Comparison of ENCODE assay signal across 24 mouse cellular contexts in genomic region chr16:57555667-57556066, GRCm38 (mm10). TPM values are rescaled to one million over a fixed set of nuclear protein-coding genes. Genes with fewer than 3 reads are reported as not detected.
DNase-seq lines count a peak whose midpoint lies in the region; ATAC-seq and TF ChIP-seq lines count a peak whose summit lies in the region.
"Had no signal": no experiment of that assay in that cellular context is flagged by ENCODE, and none has a peak within 500 bp of the region (broad histone marks: within the 10 kb centered on the region; RNA-seq: fewer than 3 reads in every experiment).

No protein-coding gene starts in this region.

- peaks cover 24% of the 10 kb centered on the region for H3K4me1 ChIP-seq in heart, adult 2 months (ENCODE audit: control insufficient read depth, insufficient read depth, low read length)
- H3K4me1 ChIP-seq in kidney, embryonic 14.5 days (ENCODE audit: control insufficient read depth, insufficient read depth, low read length) = peaks cover 2% of the 10 kb centered on the region; the same call in 1 of the 2 replicates
- H3K4me1 ChIP-seq in embryonic fibroblast, embryonic 13.5 days (ENCODE audit: control insufficient read depth, insufficient read depth, low read length) = peaks cover 37% of the 10 kb centered on the region
- H3K4me1 ChIP-seq in lung, postnatal 0 days (ENCODE audit: insufficient read depth, low read depth, low read length) = peaks cover 7% of the 10 kb centered on the region; the same call in 1 of the 2 replicates
- H3K4me1 ChIP-seq: hindbrain, embryonic 10.5 days; liver, embryonic 13.5 days; midbrain, embryonic 13.5 days had no signal

- no peaks in the 10 kb centered on the region for H3K9me3 ChIP-seq in kidney, embryonic 14.5 days (ENCODE audit: control insufficient read depth, low read length)
- no peaks in the 10 kb centered on the region for H3K9me3 ChIP-seq in lung, postnatal 0 days (ENCODE audit: low read length)
- H3K9me3 ChIP-seq: embryonic facial prominence, embryonic 10.5 days; forebrain, embryonic 10.5 days; heart, embryonic 12.5 days; hindbrain, embryonic 10.5 days; limb, embryonic 12.5 days; liver, embryonic 13.5 days; megakaryocyte, embryonic 14.5 days; midbrain, embryonic 13.5 days had no signal

- H3K4me3 ChIP-seq in heart, adult 2 months = no peak overlapping the region; the same call in 1 of the 2 replicates
- H3K4me3 ChIP-seq in kidney, embryonic 14.5 days (ENCODE audit: low read length) = no peak overlapping the region
- H3K4me3 ChIP-seq in embryonic fibroblast, embryonic 13.5 days (ENCODE audit: insufficient read depth, low read length) = no peak overlapping the region
- no peak overlapping the region for H3K4me3 ChIP-seq in myocyte
- H3K4me3 ChIP-seq in lung, postnatal 0 days (ENCODE audit: low read depth, low read length) = no peak overlapping the region
- H3K4me3 ChIP-seq: embryonic facial prominence, embryonic 10.5 days; forebrain, embryonic 10.5 days; heart, embryonic 12.5 days; hindbrain, embryonic 10.5 days; limb, embryonic 12.5 days; liver, embryonic 13.5 days; megakaryocyte, embryonic 14.5 days; midbrain, embryonic 13.5 days had no signal

- WGBS in heart, adult 2 months = 39% methylated on average over 4 of the region's 4 CpGs
- WGBS in kidney, embryonic 14.5 days = 45% methylated on average over 4 of the region's 4 CpGs
- 60% methylated on average over 4 of the region's 4 CpGs for WGBS in lung, postnatal 0 days

- no peaks in the 10 kb centered on the region for H3K27me3 ChIP-seq in heart, adult 2 months (ENCODE audit: control insufficient read depth, insufficient read depth, low read length)
- H3K27me3 ChIP-seq in kidney, embryonic 14.5 days (ENCODE audit: control insufficient read depth, insufficient read depth, low read length) = no peaks in the 10 kb centered on the region
- H3K27me3 ChIP-seq in myocyte (ENCODE audit: control insufficient read depth, insufficient read depth, insufficient read length) = no peaks in the 10 kb centered on the region
- H3K27me3 ChIP-seq in lung, postnatal 0 days (replicated peaks; ENCODE audit: insufficient read depth, low read length) = no peaks in the 10 kb centered on the region
- H3K27me3 ChIP-seq: heart, embryonic 12.5 days; limb, embryonic 12.5 days; megakaryocyte, embryonic 14.5 days; midbrain, embryonic 13.5 days had no signal

- peaks cover 66% of the 10 kb centered on the region for H3K36me3 ChIP-seq in heart, adult 2 months (ENCODE audit: control insufficient read depth, insufficient read depth, low read length)
- no peaks in the 10 kb centered on the region; the same call in 1 of the 2 replicates for H3K36me3 ChIP-seq in kidney, embryonic 14.5 days (ENCODE audit: control insufficient read depth, insufficient read depth, low read length)
- H3K36me3 ChIP-seq in myocyte (ENCODE audit: control insufficient read depth, insufficient read depth) = peaks cover 24% of the 10 kb centered on the region
- no peaks in the 10 kb centered on the region for H3K36me3 ChIP-seq in lung, postnatal 0 days (ENCODE audit: insufficient read depth, low read length)
- H3K36me3 ChIP-seq: forebrain, embryonic 10.5 days; hindbrain, embryonic 10.5 days; liver, embryonic 13.5 days; midbrain, embryonic 13.5 days had no signal

- no peak overlapping the region for H3K4me2 ChIP-seq in kidney, embryonic 14.5 days (replicated peaks; ENCODE audit: low read depth, low read length)
- H3K4me2 ChIP-seq in myocyte (ENCODE audit: low read depth) = peak overlapping the region; percentile 14
- no peak overlapping the region for H3K4me2 ChIP-seq in lung, postnatal 0 days (replicated peaks; ENCODE audit: low read depth, low read length)
- H3K4me2 ChIP-seq: heart, embryonic 12.5 days; limb, embryonic 12.5 days; liver, embryonic 13.5 days; lung, embryonic 14.5 days; midbrain, embryonic 13.5 days had no signal

- intact Hi-C loops in heart, adult 2 months (cut with DNase I) = no loop called here
- intact Hi-C loops in heart, postnatal 14 days (cut with DNase I) = no loop called here

- H3K79me2 ChIP-seq in heart, adult 2 months (replicated peaks; ENCODE audit: control insufficient read depth, insufficient read depth, low read length) = peaks cover 2% of the 10 kb centered on the region
- H3K79me2 ChIP-seq in myocyte (ENCODE audit: control insufficient read depth, insufficient read depth) = peaks cover 99% of the 10 kb centered on the region

- no peak for TF ChIP-seq POLR2A in heart, adult 2 months (IDR thresholded peaks at IDR 0.05; ENCODE audit: insufficient read depth, low read depth, low read length)
- no peak for TF ChIP-seq POLR2A in embryonic fibroblast, embryonic 13.5 days (IDR thresholded peaks at IDR 0.05; ENCODE audit: low read depth, low read length)
- TF ChIP-seq POLR2A in myocyte (IDR thresholded peaks at IDR 0.05; ENCODE audit: insufficient read length, low read depth) = no peak

- no peak overlapping the region for H3K9ac ChIP-seq in heart, adult 2 months (ENCODE audit: low read depth, low read length)
- H3K9ac ChIP-seq in kidney, embryonic 14.5 days (ENCODE audit: low read depth, low read length) = no peak overlapping the region
- H3K9ac ChIP-seq in lung, postnatal 0 days (replicated peaks; ENCODE audit: low read depth) = no peak overlapping the region
- H3K9ac ChIP-seq: forebrain, postnatal 0 days; heart, embryonic 12.5 days; limb, embryonic 12.5 days; liver, embryonic 13.5 days; lung, embryonic 14.5 days; midbrain, embryonic 13.5 days had no signal

- no peak for ATAC-seq in kidney, embryonic 14.5 days (ENCODE audit: low FRiP score, low TSS enrichment)
- no peak for ATAC-seq in lung, postnatal 0 days
- ATAC-seq: forebrain, postnatal 0 days; hindbrain, postnatal 0 days; intestine, postnatal 0 days; midbrain, embryonic 13.5 days had no signal

- no peak overlapping the region for H3ac ChIP-seq in myocyte (ENCODE audit: control insufficient read depth, insufficient read length)

- TF ChIP-seq EP300 in heart, adult 2 months (IDR thresholded peaks at IDR 0.05; ENCODE audit: insufficient read depth, low read depth, low read length) = 0 out of 2 replicates have a peak, but pooled peaks have one; percentile 25
- no peak for TF ChIP-seq EP300 in lung, postnatal 0 days (IDR thresholded peaks at IDR 0.05)

- no peak for DNase-seq in heart, adult 2 months
- DNase-seq in heart, postnatal 14 days = no peak
- peak; percentile 37 to 50 for DNase-seq in kidney, adult 8-10 months
- DNase-seq in lung, postnatal 0 days (ENCODE audit: low spot score) = no peak
- DNase-seq: adrenal gland, postnatal 25 days; cerebellum, adult 9-10 months; forebrain, postnatal 0 days; liver, embryonic 13.5 days; lung, embryonic 14.5 days; lung, postnatal 36 days; right cerebral cortex, postnatal 14 days; thymus, postnatal 14 days had no signal

- peak overlapping the region; percentile 40 for H3K27ac ChIP-seq in heart, adult 2 months
- no peak overlapping the region for H3K27ac ChIP-seq in kidney, embryonic 14.5 days (ENCODE audit: low read depth, low read length)
- peak overlapping the region; percentile 86; the same call in 1 of the 2 replicates for H3K27ac ChIP-seq in embryonic fibroblast, embryonic 13.5 days (ENCODE audit: insufficient read depth, low read length)
- H3K27ac ChIP-seq in lung, postnatal 0 days (ENCODE audit: low read length) = no peak overlapping the region
- H3K27ac ChIP-seq: embryonic facial prominence, embryonic 10.5 days; forebrain, embryonic 10.5 days; hindbrain, embryonic 10.5 days; hindbrain, postnatal 0 days; limb, embryonic 12.5 days; liver, embryonic 13.5 days; midbrain, embryonic 13.5 days had no signal

- TF ChIP-seq CTCF in heart, adult 2 months (IDR thresholded peaks at IDR 0.05) = no peak
- no peak for TF ChIP-seq CTCF in embryonic fibroblast, embryonic 13.5 days (IDR thresholded peaks at IDR 0.05; ENCODE audit: borderline replicate concordance, insufficient read depth, low read length)
- TF ChIP-seq CTCF in lung, postnatal 0 days (IDR thresholded peaks at IDR 0.05) = no peak

TF ChIP-seq in myocyte, 11 proteins besides CTCF, POLR2A, EP300 and RAD21:
- TF ChIP-seq SRF (IDR thresholded peaks at IDR 0.05; ENCODE audit: control insufficient read depth, insufficient read length, low read depth) = no peak
- no peak for TF ChIP-seq REST (IDR thresholded peaks at IDR 0.05; ENCODE audit: insufficient read depth, insufficient read length)
- no peak for TF ChIP-seq MAX (IDR thresholded peaks at IDR 0.05; ENCODE audit: low read depth)
- TF ChIP-seq CEBPB (IDR thresholded peaks at IDR 0.05; ENCODE audit: insufficient read depth, poor library complexity, severe bottlenecking) = no peak
- TF ChIP-seq MYOD1 (IDR thresholded peaks at IDR 0.05; ENCODE audit: control insufficient read depth in 1 of 3, insufficient read length in 2 of 3, low read depth in 2 of 3) = no peak
- TF ChIP-seq MYOG (IDR thresholded peaks at IDR 0.05; ENCODE audit: control insufficient read depth in 1 of 3, insufficient read depth in 1 of 3, insufficient read length in 2 of 3, low read depth in 2 of 3) = no peak
- no peak for TF ChIP-seq E2F4 (IDR thresholded peaks at IDR 0.05; ENCODE audit: insufficient read depth)
- no peak for TF ChIP-seq TCF12 (IDR thresholded peaks at IDR 0.05; ENCODE audit: insufficient read depth, poor library complexity, severe bottlenecking)
- TF ChIP-seq POLR2AphosphoS2 (IDR thresholded peaks at IDR 0.05; ENCODE audit: insufficient read length, low read depth) = no peak
- TF ChIP-seq USF1 (IDR thresholded peaks at IDR 0.05; ENCODE audit: low read depth) = no peak
- TF ChIP-seq TCF3 (IDR thresholded peaks at IDR 0.05; ENCODE audit: insufficient read length, low read depth) = no peak

RNA-seq across cellular contexts. Expression of gene Cmss1, which starts 51.0 kb away (rescaled TPM):
- total RNA-seq in heart, adult 2 months (2021) = 10 to 100 TPM; 66.9 to 74.3 TPM
- 17.6 and 30.2 TPM in 2 replicates for polyA plus RNA-seq in heart, adult 2 months (2012; rRNA removed)
- total RNA-seq in heart, postnatal 14 days (2021) = 10 to 100 TPM; 54.0 to 56.2 TPM
- polyA plus RNA-seq in kidney, embryonic 14.5 days (2014; fragmentation: Nextera tagmentation; extraction: Ambion mirVana) = 63.4 and 74.2 TPM in 2 replicates
- polyA plus RNA-seq in embryonic fibroblast, embryonic 13.5 days (2011; ENCODE audit: insufficient read length, low read depth, missing spikeins) = 6.3 and 9.0 TPM in 2 replicates
- polyA plus RNA-seq in myocyte (2012; fragmentation: generic; extraction: Trizol) = 26.5 TPM
- 23.1 and 27.3 TPM in 2 replicates for polyA plus RNA-seq in lung, postnatal 0 days (2015; fragmentation: Nextera tagmentation; extraction: Ambion mirVana)

Comparison
In these comparisons a context has a peak if more than half of its experiments do, and no peak if none do; other contexts are left out.
1. DNase-seq: peak in kidney, adult 8-10 months (2 of 2); none in heart, adult 2 months (0 of 2), heart, postnatal 14 days (0 of 2) and lung, postnatal 0 days (single experiment).
2. H3K27ac ChIP-seq: peak in heart, adult 2 months (single experiment) and embryonic fibroblast, embryonic 13.5 days (single experiment); none in kidney, embryonic 14.5 days (single experiment) and lung, postnatal 0 days (single experiment).